Mouse (Mus musculus): ENCODE data around the gene Gm9972. TPM values are rescaled to one million over a fixed set of nuclear protein-coding genes. Genes with fewer than 3 reads are reported as not detected.

Gene Gm9972
- not detected in 2 replicates for polyA plus RNA-seq (2012; rRNA removed)

GRCm38 (mm10) chr11:43035446-43035845 is at the start of gene Gm9972:
Gene Gm9972 (plus strand): TSS chr11:43035746.

Other genes starting within 250 kb of the Gm9972 start
- 0.01 TPM in 1 of 2 replicates, not detected in the other for gene Atp10b, start 114.1 kb downstream of the Gm9972 start, polyA plus RNA-seq (2012; rRNA removed)